Mouse (Mus musculus) spleen, adult 2 months (tissue): ENCODE results near the gene Krtap1-4.

Experiments used
- CTCF ChIP-seq: fragments of 200-500 bp; IDR thresholded peaks from 2 replicates; pipeline ENCODE4 v1.5.1; 2011; ENCODE audit warnings: mild to moderate bottlenecking, inconsistent platforms; ENCODE audit not compliant: insufficient read depth, insufficient read length, insufficient replicate concordance; ENCODE audit errors: extremely low read depth
- POLR2A ChIP-seq: fragments of 200-500 bp; IDR thresholded peaks from 2 replicates; pipeline ENCODE4 v1.6.1; 2011; ENCODE audit warnings: low read depth, low read length, inconsistent platforms

DNA sequence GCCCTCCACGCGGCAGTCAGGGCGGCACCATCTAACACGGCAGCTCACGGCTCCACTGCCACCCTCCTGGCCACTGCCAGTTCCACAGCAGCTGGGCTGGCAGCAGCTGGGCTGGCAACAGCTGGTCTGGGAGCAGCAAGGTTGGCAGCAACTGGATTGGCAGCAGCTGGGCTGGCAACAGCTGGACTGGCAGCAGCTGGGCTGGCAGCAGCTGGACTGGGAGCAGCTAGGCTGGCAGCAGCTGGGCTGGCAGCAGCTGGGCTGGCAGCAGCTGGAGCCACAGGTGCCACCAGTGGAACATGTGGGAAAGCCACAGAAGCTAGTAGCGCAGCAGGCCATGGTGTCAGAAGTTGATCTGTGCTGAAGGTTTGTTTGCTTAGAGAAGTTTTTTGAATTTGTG lies 7.5 kb upstream of the Krtap1-4 start, which contains the start of gene Krtap1-3:
- TF ChIP-seq POLR2A (no peak), CTCF (no peak)
